Mouse (Mus musculus) erythroblast, embryonic 14.5 days (primary cell): ENCODE measurements around the gene St3gal4.

Experiments
- GATA1 ChIP-seq: IDR thresholded peaks from 2 replicates; pipeline ENCODE4 v1.6.1; 2012; ENCODE audit warnings: low read length, inconsistent platforms, mixed read lengths
- TAL1 ChIP-seq: IDR thresholded peaks from 3 replicates; pipeline ENCODE4 v1.6.1; 2012; ENCODE audit warnings: low read length, inconsistent platforms, mixed read lengths

- no peak for TF ChIP-seq GATA1
- TF ChIP-seq TAL1 = no peak
These were observed 14.4 kb downstream of the St3gal4 start for GRCm38 (mm10) chr9:35104711-35105110.
